Mouse (Mus musculus) bone marrow, adult 2 months (tissue): Measurements from ENCODE around the gene Wdr20. TPM values are rescaled to one million over a fixed set of nuclear protein-coding genes. Genes with fewer than 3 reads are reported as not detected.

Experiments used
- H3K27ac ChIP-seq: fragments of 200-500 bp; 2 replicates; pipeline ENCODE4 v1.5.1; 2012; ENCODE audit warnings: low read depth, mild to moderate bottlenecking, control low read depth, inconsistent platforms, low read length; ENCODE audit not compliant: control insufficient read depth, poor library complexity, insufficient read depth
- H3K4me1 ChIP-seq: fragments of 200-500 bp; 2 replicates; pipeline ENCODE4 v1.6.1; 2011; ENCODE audit warnings: low read length; ENCODE audit not compliant: control insufficient read depth, insufficient read depth
- H3K4me3 ChIP-seq: fragments of 200-500 bp; replicated peaks from 2 replicates; pipeline ENCODE3; 2011; ENCODE audit warnings: mild to moderate bottlenecking, low read depth, low read length, control low read depth; ENCODE audit not compliant: control insufficient read depth
- CTCF ChIP-seq: fragments of 200-500 bp; IDR thresholded peaks from 2 replicates; pipeline ENCODE4 v1.5.1; 2011; ENCODE audit warnings: low read length, control low read depth; ENCODE audit not compliant: control insufficient read depth, insufficient read depth
- POLR2A ChIP-seq: fragments of 200-500 bp; IDR thresholded peaks from 2 replicates; pipeline ENCODE4 v1.6.1; 2011; ENCODE audit warnings: low read depth, mild to moderate bottlenecking, control low read depth, low read length, borderline replicate concordance; ENCODE audit not compliant: control insufficient read depth
- WGBS: fragments of 180-500 bp; shearing (Covaris S2); methylation state at CpG from one replicate; pipeline ENCODE4 v1.1.7; 2018; 5-methylcytosine and 5-hydroxymethylcytosine counted together
- polyA plus RNA-seq: library from polyadenylated mRNA; stranded (reverse); fragments of >200 nt; gene quantifications from 2 replicates; pipeline ENCODE4 v1.2.4, GENCODE M21; 2011; ENCODE audit warnings: low replicate concordance; ENCODE audit not compliant: missing spikeins, insufficient read depth, insufficient read length

Wdr20 gene
- polyA plus RNA-seq, 1 experiment = 16.6 TPM

DNA sequence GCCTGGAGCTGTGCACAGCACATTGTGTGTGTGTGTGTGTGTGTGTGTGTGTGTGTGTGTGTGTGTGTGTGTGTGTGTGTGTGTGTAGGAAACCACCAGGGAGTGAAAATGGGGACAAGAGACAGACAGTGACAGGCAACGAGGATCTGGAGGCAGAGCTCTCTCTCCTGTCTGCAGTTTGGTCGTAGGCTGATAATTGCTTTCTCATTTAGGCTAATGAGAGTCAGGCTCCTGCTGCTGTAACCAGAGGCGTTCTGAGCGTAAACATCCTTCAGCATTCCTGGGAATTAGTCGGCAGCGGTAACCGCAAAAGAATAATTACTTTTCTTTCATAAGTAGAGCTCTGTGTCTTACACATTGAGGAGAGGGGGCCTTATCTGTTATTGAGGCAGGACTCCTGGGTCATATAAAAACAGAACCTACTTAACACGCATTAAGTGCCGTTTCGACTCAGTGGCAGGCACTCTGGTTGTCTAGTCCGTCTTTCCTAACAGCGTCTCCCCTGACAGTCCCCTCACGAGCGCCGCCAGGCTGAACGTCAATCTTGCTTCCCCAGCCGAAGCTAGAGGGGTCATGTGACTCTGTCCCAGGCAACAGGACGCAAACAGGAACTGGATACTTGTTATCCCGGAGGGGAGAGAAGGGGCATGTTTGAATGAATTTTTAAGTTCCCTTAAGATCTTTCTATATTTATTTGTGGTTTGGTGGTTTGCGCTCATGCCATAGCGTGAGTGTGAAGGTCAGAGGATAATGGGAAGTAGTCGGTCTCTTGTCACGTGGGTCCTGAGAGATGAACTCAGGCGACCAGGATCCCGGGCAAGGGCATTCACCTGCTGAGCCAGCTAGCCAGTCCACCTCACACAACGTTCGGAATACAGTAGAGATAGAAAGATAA is 31.2 kb upstream of the Wdr20 start:
- Histone ChIP-seq H3K27ac (peak overlapping the region; percentile 26; the same call in 1 of the 2 replicates), H3K4me3 (peak overlapping the region; percentile 27), H3K4me1 (no peaks in the 10 kb centered on the region; the same call in 1 of the 2 replicates)
- no peak for TF ChIP-seq POLR2A
- no peak for TF ChIP-seq CTCF
- 1% methylated on average over 27 of the region's 27 CpGs for WGBS

DNA sequence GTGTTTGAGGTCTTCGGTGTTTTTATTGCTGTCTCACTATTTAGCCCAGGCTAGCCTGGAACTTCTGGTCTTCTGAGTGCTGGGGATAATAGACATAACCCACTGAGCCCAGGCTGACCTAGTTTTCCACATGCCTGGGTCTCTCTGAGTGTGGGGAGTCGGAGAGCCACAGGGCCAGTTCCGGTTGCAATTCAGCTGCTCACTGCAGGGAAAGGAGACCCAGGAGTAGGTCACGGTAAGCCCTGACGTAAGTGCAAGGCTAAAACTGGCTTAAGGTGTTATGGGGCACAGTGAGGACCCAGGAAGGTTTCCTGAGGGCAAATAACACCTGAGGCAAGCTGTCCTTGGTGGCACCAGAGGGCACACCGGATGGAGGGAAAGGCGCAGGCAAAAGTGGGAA is 30.3 kb upstream of the Wdr20 start:
- TF ChIP-seq CTCF (no peak), POLR2A (no peak)
- H3K4me1 ChIP-seq = no peaks in the 10 kb centered on the region; the same call in 1 of the 2 replicates
- WGBS = 88% methylated on average over 7 of the region's 7 CpGs
- H3K27ac ChIP-seq = no peak overlapping the region
- H3K4me3 ChIP-seq = no peak overlapping the region

- H3K27ac ChIP-seq = no peak overlapping the region
- H3K4me3 ChIP-seq = no peak overlapping the region
- H3K4me1 ChIP-seq = no peaks in the 10 kb centered on the region; the same call in 1 of the 2 replicates
- 67% methylated on average over 5 of the region's 5 CpGs for WGBS
- no peak for TF ChIP-seq CTCF
- TF ChIP-seq POLR2A = no peak
These were observed 26.5 kb upstream of the Wdr20 start for GRCm38 (mm10) chr12:110711270-110711669.

GRCm38 (mm10) chr12:110713784-110714183 is 24.0 kb upstream of the Wdr20 start:
- Histone ChIP-seq H3K4me3 (no peak overlapping the region), H3K27ac (no peak overlapping the region), H3K4me1 (no peaks in the 10 kb centered on the region)
- TF ChIP-seq POLR2A = no peak
- peak; percentile 31; the same call in 1 of the 2 replicates for TF ChIP-seq CTCF
- WGBS = 90% methylated on average over 6 of the region's 6 CpGs

DNA sequence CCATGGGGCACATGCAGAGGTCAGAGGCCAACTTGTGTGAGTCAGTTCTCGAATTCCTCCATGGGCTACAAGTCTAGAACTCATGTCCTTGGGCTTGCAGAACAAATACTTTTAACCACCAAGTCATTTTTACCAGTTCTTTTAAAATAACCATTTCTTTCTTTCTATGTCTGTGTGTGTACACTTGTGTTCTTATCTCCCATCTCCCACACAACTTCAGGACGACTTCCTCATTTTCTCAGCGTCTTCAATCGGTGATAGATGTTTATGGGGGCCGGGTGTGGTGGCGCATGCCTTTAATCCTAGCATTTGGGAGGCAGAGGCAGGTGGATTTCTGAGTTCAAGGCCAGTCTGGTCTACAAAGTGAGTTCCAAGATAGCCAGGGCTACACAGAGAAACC is 23.5 kb upstream of the Wdr20 start:
- H3K4me3 ChIP-seq = no peak overlapping the region
- TF ChIP-seq POLR2A (no peak), CTCF (no peak)
- no peaks in the 10 kb centered on the region for H3K4me1 ChIP-seq
- WGBS = 34% methylated on average over 6 of the region's 6 CpGs
- H3K27ac ChIP-seq = no peak overlapping the region

DNA sequence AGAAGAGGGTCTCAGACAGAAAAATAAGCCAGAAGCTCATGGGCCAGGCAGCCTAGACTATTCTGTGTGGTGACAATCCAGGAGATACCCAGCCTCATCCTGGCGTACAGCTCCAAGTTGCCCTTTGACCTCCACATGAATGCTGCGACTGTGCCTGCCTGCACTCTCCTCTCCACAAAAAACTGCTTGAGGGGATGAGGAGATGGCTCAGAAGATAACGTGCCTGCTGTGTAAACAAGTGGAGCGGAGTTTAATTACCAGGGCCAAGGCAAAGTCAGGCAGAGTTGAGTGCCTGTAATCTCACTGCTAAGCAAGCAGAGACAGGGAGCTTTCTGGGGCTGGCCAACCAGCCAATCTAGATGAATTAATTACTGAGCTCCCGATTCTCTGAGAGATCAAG is 21.7 kb upstream of the Wdr20 start:
- Histone ChIP-seq H3K27ac (no peak overlapping the region), H3K4me1 (no peaks in the 10 kb centered on the region), H3K4me3 (no peak overlapping the region)
- TF ChIP-seq CTCF (no peak), POLR2A (no peak)
- WGBS = 69% methylated on average over 5 of the region's 5 CpGs

GRCm38 (mm10) chr12:110725051-110725450 is 12.7 kb upstream of the Wdr20 start:
- TF ChIP-seq CTCF (no peak), POLR2A (no peak)
- Histone ChIP-seq H3K27ac (no peak overlapping the region), H3K4me3 (no peak overlapping the region), H3K4me1 (no peaks in the 10 kb centered on the region)
- 89% methylated on average over 5 of the region's 5 CpGs for WGBS

GRCm38 (mm10) chr12:110725489-110725888 is 12.3 kb upstream of the Wdr20 start:
- Histone ChIP-seq H3K27ac (no peak overlapping the region), H3K4me1 (no peaks in the 10 kb centered on the region), H3K4me3 (no peak overlapping the region)
- 71% methylated on average over 5 of the region's 5 CpGs for WGBS
- TF ChIP-seq CTCF (no peak), POLR2A (no peak)
